In the genomic region with DNA sequence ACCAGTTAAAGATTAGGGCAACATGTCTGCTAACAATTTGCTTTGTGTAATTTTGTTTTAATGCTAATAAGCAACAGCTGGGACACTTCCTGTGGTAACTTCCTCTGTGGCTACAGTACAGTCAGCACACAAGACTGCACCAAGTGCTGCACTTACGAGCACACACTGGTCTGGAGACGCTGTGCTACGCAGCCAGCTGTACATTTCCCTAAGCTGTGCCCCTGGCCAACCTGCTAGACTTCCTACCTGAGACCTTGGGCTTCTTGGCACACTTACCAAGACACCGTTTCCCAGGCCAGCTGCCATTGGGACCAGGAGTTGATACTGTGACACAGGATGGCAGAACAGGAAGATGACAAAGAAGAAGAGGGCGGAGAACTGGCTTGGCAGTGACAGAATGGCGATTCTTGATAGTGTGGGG, we compare ENCODE assay signal across 11 mouse cellular contexts.
DNase-seq lines count a peak whose midpoint lies in the region; ATAC-seq and TF ChIP-seq lines count a peak whose summit lies in the region.
"Had no signal": no experiment of that assay in that cellular context is flagged by ENCODE, and none has a peak within 500 bp of the region (broad histone marks: within the 10 kb centered on the region; RNA-seq: fewer than 3 reads in every experiment).

No protein-coding gene starts in this region.

- H3K9ac ChIP-seq in hindbrain, postnatal 0 days (replicated peaks; ENCODE audit: low read length): no peak overlapping the region
- no peak overlapping the region for H3K9ac ChIP-seq in heart, postnatal 0 days (replicated peaks; ENCODE audit: low read depth, low read length)
- no peak overlapping the region for H3K9ac ChIP-seq in midbrain, embryonic 14.5 days (replicated peaks; ENCODE audit: low read length)

- H3K4me3 ChIP-seq in hindbrain, embryonic 10.5 days: no peak overlapping the region
- H3K4me3 ChIP-seq in hindbrain, postnatal 0 days (ENCODE audit: low read length): no peak overlapping the region
- H3K4me3 ChIP-seq in heart, postnatal 0 days (ENCODE audit: low read depth, low read length): no peak overlapping the region
- H3K4me3 ChIP-seq in small intestine, adult 2 months (ENCODE audit: low read depth, low read length): peak overlapping the region; percentile 30
- no peak overlapping the region for H3K4me3 ChIP-seq in midbrain, embryonic 14.5 days (replicated peaks; ENCODE audit: low read depth, low read length)
- no peak overlapping the region for H3K4me3 ChIP-seq in left cerebral cortex, adult 2 months
- H3K4me3 ChIP-seq: layer of hippocampus, adult 2 months had no signal

- no peak for DNase-seq in hindbrain, embryonic 10.5 days (ENCODE audit: low spot score)
- no peak for DNase-seq in hindbrain, postnatal 0 days (ENCODE audit: low spot score)
- no peak for DNase-seq in heart, postnatal 0 days (ENCODE audit: low spot score)
- DNase-seq in Muller cell, postnatal 12 days (ENCODE audit: inconsistent ontology term): no peak
- DNase-seq in midbrain, embryonic 14.5 days: no peak
- DNase-seq in left cerebral cortex, adult 2 months (ENCODE audit: extremely low spot score in 1 of 2, low spot score in 2 of 2): no peak
- DNase-seq: right cerebral cortex, postnatal 25 days had no signal

- TF ChIP-seq CTCF in hindbrain, postnatal 0 days (IDR thresholded peaks at IDR 0.05; ENCODE audit: low read depth): no peak
- no peak for TF ChIP-seq CTCF in heart, postnatal 0 days (IDR thresholded peaks at IDR 0.05; ENCODE audit: low read depth)
- TF ChIP-seq CTCF in small intestine, adult 2 months (IDR thresholded peaks at IDR 0.05; ENCODE audit: extremely low read depth, insufficient read length, insufficient replicate concordance, low read depth, low read length): no peak
- TF ChIP-seq CTCF in left cerebral cortex, adult 2 months (IDR thresholded peaks at IDR 0.05): no peak

- peaks cover 37% of the 10 kb centered on the region for H3K4me1 ChIP-seq in hindbrain, embryonic 10.5 days (replicated peaks)
- 0 out of 2 replicates have a peak, but pooled peaks cover 3% of the 10 kb centered on the region for H3K4me1 ChIP-seq in hindbrain, postnatal 0 days (ENCODE audit: insufficient read depth, low read length)
- H3K4me1 ChIP-seq in heart, postnatal 0 days (ENCODE audit: control insufficient read depth, insufficient read depth): no peaks in the 10 kb centered on the region
- no peaks in the 10 kb centered on the region; the same call in 1 of the 2 replicates for H3K4me1 ChIP-seq in small intestine, adult 2 months (ENCODE audit: control insufficient read depth, insufficient read depth, insufficient read length, low read length)
- H3K4me1 ChIP-seq in midbrain, embryonic 14.5 days (ENCODE audit: control insufficient read depth, insufficient read depth, low read length): peaks cover 5% of the 10 kb centered on the region; the same call in 1 of the 2 replicates

- intact Hi-C loops in left cerebral cortex, adult 2 months (cut with DNase I): no loop called here

- no peak for TF ChIP-seq EP300 in heart, postnatal 0 days (IDR thresholded peaks at IDR 0.05; ENCODE audit: low read depth)

- H3K27me3 ChIP-seq in hindbrain, embryonic 10.5 days (ENCODE audit: insufficient read depth, poor library complexity, severe bottlenecking): peaks cover 15% of the 10 kb centered on the region; the same call in 1 of the 2 replicates
- no peaks in the 10 kb centered on the region for H3K27me3 ChIP-seq in hindbrain, postnatal 0 days (ENCODE audit: insufficient read depth, low read length)
- peaks cover 6% of the 10 kb centered on the region; the same call in 1 of the 2 replicates for H3K27me3 ChIP-seq in heart, postnatal 0 days (ENCODE audit: control insufficient read depth, insufficient read depth, low read length)
- H3K27me3 ChIP-seq in small intestine, adult 2 months (ENCODE audit: control insufficient read depth, insufficient read depth, low read length): no peaks in the 10 kb centered on the region
- H3K27me3 ChIP-seq in midbrain, embryonic 14.5 days (ENCODE audit: control insufficient read depth, insufficient read depth, low read length): peaks cover 3% of the 10 kb centered on the region; the same call in 1 of the 2 replicates

- no peaks in the 10 kb centered on the region for H3K36me3 ChIP-seq in hindbrain, embryonic 10.5 days
- no peaks in the 10 kb centered on the region for H3K36me3 ChIP-seq in hindbrain, postnatal 0 days (ENCODE audit: insufficient read depth, low read length)
- no peaks in the 10 kb centered on the region for H3K36me3 ChIP-seq in heart, postnatal 0 days (replicated peaks; ENCODE audit: control insufficient read depth, insufficient read depth, low read length)
- H3K36me3 ChIP-seq in small intestine, adult 2 months (ENCODE audit: control insufficient read depth, insufficient read depth, low read length): peaks cover 20% of the 10 kb centered on the region
- H3K36me3 ChIP-seq in midbrain, embryonic 14.5 days (ENCODE audit: control insufficient read depth, insufficient read depth, low read length): no peaks in the 10 kb centered on the region
- H3K36me3 ChIP-seq: G1E had no signal

- peak overlapping the region; percentile 36; the same call in 1 of the 2 replicates for H3K27ac ChIP-seq in hindbrain, embryonic 10.5 days
- H3K27ac ChIP-seq in hindbrain, postnatal 0 days: no peak overlapping the region
- H3K27ac ChIP-seq in heart, postnatal 0 days (ENCODE audit: low read depth): no peak overlapping the region
- peak overlapping the region; percentile 64 for H3K27ac ChIP-seq in small intestine, adult 2 months (ENCODE audit: insufficient read depth, low read depth, low read length)
- H3K27ac ChIP-seq in midbrain, embryonic 14.5 days (replicated peaks; ENCODE audit: low read depth, low read length): no peak overlapping the region
- H3K27ac ChIP-seq in left cerebral cortex, adult 2 months: no peak overlapping the region

- no peaks in the 10 kb centered on the region for H3K9me3 ChIP-seq in hindbrain, embryonic 10.5 days
- no peaks in the 10 kb centered on the region for H3K9me3 ChIP-seq in hindbrain, postnatal 0 days (ENCODE audit: low read length)
- H3K9me3 ChIP-seq in heart, postnatal 0 days (replicated peaks; ENCODE audit: control insufficient read depth, low read length): no peaks in the 10 kb centered on the region
- no peaks in the 10 kb centered on the region for H3K9me3 ChIP-seq in midbrain, embryonic 14.5 days (ENCODE audit: control insufficient read depth, low read length)
- H3K9me3 ChIP-seq: G1E had no signal

- 87% methylated on average over 6 of the region's 6 CpGs for WGBS in hindbrain, embryonic 10.5 days
- 80% methylated on average over 6 of the region's 6 CpGs for WGBS in hindbrain, postnatal 0 days
- 64% methylated on average over 6 of the region's 6 CpGs for WGBS in heart, postnatal 0 days
- WGBS in small intestine, adult 2 months: 64% methylated on average over 6 of the region's 6 CpGs
- 91% methylated on average over 6 of the region's 6 CpGs for WGBS in midbrain, embryonic 14.5 days

- TF ChIP-seq POLR2A in small intestine, adult 2 months (IDR thresholded peaks at IDR 0.05; ENCODE audit: low read depth, low read length): no peak

- no peak for ATAC-seq in hindbrain, postnatal 0 days
- ATAC-seq in CD4-positive, CD25-positive, alpha-beta regulatory T cell, adult 4 months: peak; percentile 84
- ATAC-seq in heart, postnatal 0 days (ENCODE audit: insufficient read depth, low read depth): peak; percentile 29; the same call in 1 of the 2 replicates
- ATAC-seq in midbrain, embryonic 14.5 days (ENCODE audit: low FRiP score, low TSS enrichment): no peak

- H3K4me2 ChIP-seq in hindbrain, postnatal 0 days (ENCODE audit: low read depth, low read length): no peak overlapping the region
- peak overlapping the region; percentile 21; the same call in 1 of the 2 replicates for H3K4me2 ChIP-seq in heart, postnatal 0 days (ENCODE audit: low read depth, low read length)
- no peak overlapping the region for H3K4me2 ChIP-seq in midbrain, embryonic 14.5 days (ENCODE audit: low read length)

Comparison
In these comparisons a context has a peak if more than half of its experiments do, and no peak if none do; other contexts are left out.
1. H3K27ac ChIP-seq: peak in hindbrain, embryonic 10.5 days (single experiment) and small intestine, adult 2 months (single experiment); none in hindbrain, postnatal 0 days (single experiment), heart, postnatal 0 days (single experiment), midbrain, embryonic 14.5 days (single experiment) and left cerebral cortex, adult 2 months (single experiment).
2. ATAC-seq: peak in CD4-positive, CD25-positive, alpha-beta regulatory T cell, adult 4 months (single experiment) and heart, postnatal 0 days (single experiment); none in hindbrain, postnatal 0 days (single experiment) and midbrain, embryonic 14.5 days (single experiment).